Comparison of ENCODE assay signal across 31 mouse cellular contexts in genomic region chr9:13893044-13893443, GRCm38 (mm10).
A peak's percentile ranks its signal among the peaks of the same experiment; 100 is the strongest.
DNase-seq lines count a peak whose midpoint lies in the region; ATAC-seq lines count a peak whose summit lies in the region.
"Had no signal": no experiment of that assay in that cellular context is flagged by ENCODE, and none has a peak within 500 bp of the region (broad histone marks: within the 10 kb centered on the region; RNA-seq: fewer than 3 reads in every experiment).

No protein-coding gene starts in this region.

- no peak overlapping the region for H3K9ac ChIP-seq in embryonic facial prominence, embryonic 11.5 days (replicated peaks; ENCODE audit: low read length)
- H3K9ac ChIP-seq: forebrain, embryonic 15.5 days; hindbrain, embryonic 13.5 days; liver, embryonic 12.5 days; liver, postnatal 0 days had no signal

- peak; percentile 72; the same call in 1 of the 2 replicates for ATAC-seq in embryonic facial prominence, embryonic 11.5 days (replicated peaks; ENCODE audit: insufficient number of reproducible peaks, low FRiP score, low TSS enrichment, low read depth)
- ATAC-seq: activated CD4-positive, CD25-positive, alpha-beta regulatory T cell, adult 4 months; CD4-positive, CD25-positive, alpha-beta regulatory T cell, adult 4 months; forebrain, embryonic 15.5 days; intestine, embryonic 16.5 days; liver, embryonic 12.5 days; liver, postnatal 0 days; lung, postnatal 0 days had no signal

- peak overlapping the region; percentile 38; the same call in 1 of the 2 replicates for H3K27ac ChIP-seq in embryonic facial prominence, embryonic 11.5 days (replicated peaks; ENCODE audit: low read depth, low read length)
- peak overlapping the region; percentile 57; the same call in 1 of the 2 replicates for H3K27ac ChIP-seq in limb, embryonic 10.5 days
- H3K27ac ChIP-seq: forebrain, embryonic 10.5 days; forebrain, embryonic 15.5 days; hindbrain, embryonic 13.5 days; liver, embryonic 12.5 days; macrophage; stomach, postnatal 0 days had no signal

- H3K27me3 ChIP-seq in embryonic facial prominence, embryonic 11.5 days (ENCODE audit: control insufficient read depth, insufficient read depth, low read length) = no peaks in the 10 kb centered on the region
- H3K27me3 ChIP-seq in limb, embryonic 10.5 days (ENCODE audit: low read depth, poor library complexity, severe bottlenecking) = no peaks in the 10 kb centered on the region
- H3K27me3 ChIP-seq: hindbrain, embryonic 13.5 days; liver, embryonic 12.5 days had no signal

- 32% methylated on average over 4 of the region's 4 CpGs for WGBS in embryonic facial prominence, embryonic 11.5 days
- WGBS in limb, embryonic 10.5 days = 35% methylated on average over 4 of the region's 4 CpGs

- no peaks in the 10 kb centered on the region for H3K36me3 ChIP-seq in embryonic facial prominence, embryonic 11.5 days (replicated peaks; ENCODE audit: control insufficient read depth, insufficient read depth, low read depth, low read length)
- H3K36me3 ChIP-seq in limb, embryonic 10.5 days = no peaks in the 10 kb centered on the region
- H3K36me3 ChIP-seq: forebrain, embryonic 10.5 days; forebrain, embryonic 15.5 days; hindbrain, embryonic 13.5 days; liver, embryonic 12.5 days had no signal

- DNase-seq in testis, postnatal 10 days (ENCODE audit: low spot score) = peak; percentile 13
- no peak for DNase-seq in testis, postnatal 14 days (ENCODE audit: low spot score)
- DNase-seq in embryonic facial prominence, embryonic 11.5 days (ENCODE audit: low spot score) = peak; percentile 81
- no peak for DNase-seq in limb, embryonic 10.5 days (ENCODE audit: low spot score)
- DNase-seq in adrenal gland, postnatal 4 days (ENCODE audit: low spot score in 2 of 2) = no peak
- no peak for DNase-seq in left cerebral cortex, adult 8-10 months (ENCODE audit: low spot score in 2 of 2)
- no peak for DNase-seq in MN1 (ENCODE audit: low spot score)
- DNase-seq: adrenal gland, adult 2 months; cerebellum, adult 11 months; cerebellum, adult 9-10 months; gastrocnemius, postnatal 25 days; heart, adult 18-20 months; heart, postnatal 4 days; kidney, adult 8-10 months; kidney, postnatal 10 days; layer of hippocampus, postnatal 36 days; liver, postnatal 0 days; midbrain, embryonic 14.5 days; right cerebral cortex, postnatal 4 days; thymus, postnatal 4 days had no signal

- 0 out of 2 replicates have a peak, but pooled peaks cover 2% of the 10 kb centered on the region for H3K4me1 ChIP-seq in embryonic facial prominence, embryonic 11.5 days (ENCODE audit: control insufficient read depth, insufficient read depth, low read length)
- peaks cover 14% of the 10 kb centered on the region; the same call in 1 of the 2 replicates for H3K4me1 ChIP-seq in limb, embryonic 10.5 days
- H3K4me1 ChIP-seq: liver, embryonic 12.5 days had no signal

- H3K9me3 ChIP-seq in embryonic facial prominence, embryonic 11.5 days (replicated peaks; ENCODE audit: control insufficient read depth, low read length) = no peaks in the 10 kb centered on the region
- peaks cover 4% of the 10 kb centered on the region; the same call in 1 of the 2 replicates for H3K9me3 ChIP-seq in limb, embryonic 10.5 days (replicated peaks)
- H3K9me3 ChIP-seq: forebrain, embryonic 15.5 days; hindbrain, embryonic 13.5 days; liver, embryonic 12.5 days had no signal

- H3K4me2 ChIP-seq in embryonic facial prominence, embryonic 11.5 days (ENCODE audit: low read depth, low read length) = no peak overlapping the region
- H3K4me2 ChIP-seq: forebrain, embryonic 15.5 days; heart, embryonic 11.5 days; hindbrain, embryonic 13.5 days; liver, embryonic 12.5 days had no signal

- H3K4me3 ChIP-seq in embryonic facial prominence, embryonic 11.5 days (ENCODE audit: low read depth, low read length) = no peak overlapping the region
- H3K4me3 ChIP-seq in limb, embryonic 10.5 days = no peak overlapping the region
- H3K4me3 ChIP-seq: forebrain, embryonic 10.5 days; forebrain, embryonic 15.5 days; hindbrain, embryonic 13.5 days; liver, embryonic 12.5 days had no signal

Comparison
In these comparisons a context has a peak if more than half of its experiments do, and no peak if none do; other contexts are left out.
1. DNase-seq: peak in testis, postnatal 10 days (single experiment) and embryonic facial prominence, embryonic 11.5 days (single experiment); none in testis, postnatal 14 days (single experiment), limb, embryonic 10.5 days (single experiment), adrenal gland, postnatal 4 days (0 of 2), left cerebral cortex, adult 8-10 months (0 of 2) and MN1 (single experiment).